ENCODE assay signal across 8 mouse cellular contexts in genomic region chr4:141214337-141214851, GRCm38 (mm10). TPM values are rescaled to one million over a fixed set of nuclear protein-coding genes. Genes with fewer than 3 reads are reported as not detected.
DNase-seq lines count a peak whose midpoint lies in the region; ATAC-seq and TF ChIP-seq lines count a peak whose summit lies in the region.

No protein-coding gene starts in this region.

- H3K9me3 ChIP-seq in erythroblast, embryonic 14.5 days (ENCODE audit: control insufficient read depth, low read length): no peaks in the 10 kb centered on the region
- no peaks in the 10 kb centered on the region for H3K9me3 ChIP-seq in intestine, postnatal 0 days (ENCODE audit: control insufficient read depth)

- H3K27me3 ChIP-seq in erythroblast, embryonic 14.5 days (ENCODE audit: control insufficient read depth): no peaks in the 10 kb centered on the region
- no peaks in the 10 kb centered on the region for H3K27me3 ChIP-seq in intestine, postnatal 0 days (replicated peaks; ENCODE audit: control insufficient read depth, insufficient read depth, low read length)

- WGBS in intestine, postnatal 0 days: 1% methylated on average over 16 of the region's 16 CpGs

- peak overlapping the region; percentile 74 for H3K4me3 ChIP-seq in erythroblast, embryonic 14.5 days (replicated peaks)
- H3K4me3 ChIP-seq in intestine, postnatal 0 days (ENCODE audit: low read depth, low read length): peak overlapping the region; percentile 54

- no peaks in the 10 kb centered on the region for H3K36me3 ChIP-seq in erythroblast, embryonic 14.5 days (ENCODE audit: control insufficient read depth)
- no peaks in the 10 kb centered on the region for H3K36me3 ChIP-seq in intestine, postnatal 0 days (ENCODE audit: control insufficient read depth, insufficient read depth)

- peak overlapping the region; percentile 90 for H3K4me2 ChIP-seq in intestine, postnatal 0 days (replicated peaks; ENCODE audit: low read depth)

- DNase-seq in adrenal gland, adult (ENCODE audit: inconsistent age in 2 of 2, low spot score in 1 of 2): peak; percentile 41 to 63
- DNase-seq in adrenal gland, postnatal 4 days (ENCODE audit: low spot score in 2 of 2): no peak
- peak; percentile 61 for DNase-seq in brain, adult 2 months (ENCODE audit: low read depth, low spot score)
- DNase-seq in lung, postnatal 25 days (ENCODE audit: low spot score): peak; percentile 42
- peak; percentile 39 to 60 for DNase-seq in spleen, adult 18-20 months
- DNase-seq in right cerebral cortex, postnatal 4 days: no peak

- ATAC-seq in intestine, postnatal 0 days: 0 out of 2 replicates have a peak, but pooled peaks have one; percentile 24

- peak overlapping the region; percentile 32; the same call in 1 of the 2 replicates for H3K9ac ChIP-seq in intestine, postnatal 0 days (ENCODE audit: low read depth, low read length)

- peaks cover 26% of the 10 kb centered on the region for H3K4me1 ChIP-seq in erythroblast, embryonic 14.5 days (ENCODE audit: control insufficient read depth)
- H3K4me1 ChIP-seq in intestine, postnatal 0 days (replicated peaks; ENCODE audit: control insufficient read depth, insufficient read depth, low read length): 0 out of 2 replicates have a peak, but pooled peaks cover 4% of the 10 kb centered on the region

- peak; percentile 76 for TF ChIP-seq CTCF in intestine, postnatal 0 days (IDR thresholded peaks at IDR 0.05; ENCODE audit: low read depth)

- H3K27ac ChIP-seq in intestine, postnatal 0 days (ENCODE audit: low read depth, low read length): no peak overlapping the region

RNA-seq across cellular contexts. Expression of gene Rsg1, which starts 0.6 kb away (rescaled TPM):
- 1 to 10 TPM; 2.5 to 2.7 TPM for total RNA-seq in adrenal gland, postnatal 4 days (2021)
- not detected in 2 replicates for polyA plus RNA-seq in erythroblast, embryonic 14.5 days (2012)
- polyA plus RNA-seq in intestine, postnatal 0 days (2015; fragmentation: Nextera tagmentation; extraction: Ambion mirVana): 0.97 and 0.98 TPM in 2 replicates

RNA-seq across cellular contexts. Expression of gene Arhgef19, which starts 24.9 kb away (rescaled TPM):
- 10 to 100 TPM; 37.5 to 39.2 TPM for total RNA-seq in adrenal gland, postnatal 4 days (2021)
- 0.08 and 0.12 TPM in 2 replicates for polyA plus RNA-seq in erythroblast, embryonic 14.5 days (2012)
- polyA plus RNA-seq in intestine, postnatal 0 days (2015; fragmentation: Nextera tagmentation; extraction: Ambion mirVana): 4.5 and 6.3 TPM in 2 replicates

Comparison
In these comparisons a context has a peak if more than half of its experiments do, and no peak if none do; other contexts are left out.
1. DNase-seq: peak in adrenal gland, adult (2 of 2), brain, adult 2 months (single experiment), lung, postnatal 25 days (single experiment) and spleen, adult 18-20 months (2 of 2); none in adrenal gland, postnatal 4 days (0 of 2) and right cerebral cortex, postnatal 4 days (single experiment).